Mouse (Mus musculus) kidney, embryonic 14.5 days (tissue): ENCODE measurements around the gene Zfp932. TPM values are rescaled to one million over a fixed set of nuclear protein-coding genes. Genes with fewer than 3 reads are reported as not detected.

Experiments
- polyA plus RNA-seq: library from polyadenylated mRNA; unstranded; fragments of >200 nt; fragmentation: Nextera tagmentation; extraction: Ambion mirVana; gene quantifications from 2 replicates; pipeline ENCODE4 v1.2.1, GENCODE M21; 2014

Zfp932 gene
- polyA plus RNA-seq, 1 experiment from 2014 or later, result 29.6 TPM

Other genes starting within 250 kb of the Zfp932 start
- 13.4 and 16.6 TPM in 2 replicates for gene 4930522L14Rik, start 244.6 kb upstream of the Zfp932 start, polyA plus RNA-seq
- gene Gm15446, start 73.1 kb upstream of the Zfp932 start, polyA plus RNA-seq, result 0.88 and 0.94 TPM in 2 replicates
- 5.1 and 5.3 TPM in 2 replicates for gene Gm17655, start 76.0 kb downstream of the Zfp932 start, polyA plus RNA-seq
- 1.5 and 1.6 TPM in 2 replicates for gene Gm35315, start 97.9 kb downstream of the Zfp932 start, polyA plus RNA-seq
- 1.2 and 1.4 TPM in 2 replicates for gene Plcxd1, start 103.4 kb downstream of the Zfp932 start, polyA plus RNA-seq
- 32.1 and 32.5 TPM in 2 replicates for gene Gtpbp6, start 111.7 kb downstream of the Zfp932 start, polyA plus RNA-seq
- 5.2 and 6.1 TPM in 2 replicates for gene Zfp605, start 113.6 kb downstream of the Zfp932 start, polyA plus RNA-seq
- gene Chfr, start 139.3 kb downstream of the Zfp932 start, polyA plus RNA-seq, result 28.6 and 40.8 TPM in 2 replicates
- gene Golga3, start 180.2 kb downstream of the Zfp932 start, polyA plus RNA-seq, result 11.7 and 22.6 TPM in 2 replicates
- gene Ankle2, start 234.5 kb downstream of the Zfp932 start, polyA plus RNA-seq, result 33.2 and 43.1 TPM in 2 replicates